In genomic region chr14:75176425-75177045, GRCm38 (mm10) we compare ENCODE assay signal across 9 mouse cellular contexts. TPM values are rescaled to one million over a fixed set of nuclear protein-coding genes. Genes with fewer than 3 reads are reported as not detected.
A peak's percentile ranks its signal among the peaks of the same experiment; 100 is the strongest.
DNase-seq lines count a peak whose midpoint lies in the region; ATAC-seq and TF ChIP-seq lines count a peak whose summit lies in the region.
"Had no signal": no experiment of that assay in that cellular context is flagged by ENCODE, and none has a peak within 500 bp of the region (broad histone marks: within the 10 kb centered on the region; RNA-seq: fewer than 3 reads in every experiment).

No protein-coding gene starts in this region.

- ATAC-seq in heart, embryonic 12.5 days (ENCODE audit: insufficient number of reproducible peaks, low FRiP score), result no peak
- peak; percentile 52 for ATAC-seq in lung, postnatal 0 days
- peak; percentile 58; the same call in 1 of the 2 replicates for ATAC-seq in stomach, embryonic 16.5 days (ENCODE audit: insufficient read depth, low FRiP score)

- WGBS in heart, embryonic 12.5 days, result 48% methylated on average over 4 of the region's 4 CpGs
- 48% methylated on average over 4 of the region's 4 CpGs for WGBS in lung, postnatal 0 days
- 46% methylated on average over 4 of the region's 4 CpGs for WGBS in stomach, embryonic 16.5 days

- intact Hi-C loops in heart, postnatal 10 days (cut with DNase I), result no loop called here

- TF ChIP-seq CTCF in lung, postnatal 0 days (IDR thresholded peaks at IDR 0.05), result no peak

- DNase-seq in heart, adult 9 months (ENCODE audit: low spot score in 2 of 2), result peak; percentile 14 to 45
- no peak for DNase-seq in heart, postnatal 10 days
- peak; percentile 74 for DNase-seq in lung, postnatal 0 days (ENCODE audit: low spot score)
- no peak for DNase-seq in frontal cortex, postnatal 10 days (ENCODE audit: low spot score in 2 of 2)
- DNase-seq in adrenal gland, postnatal 10 days, result no peak
- no peak for DNase-seq in layer of hippocampus, adult 18-20 months (ENCODE audit: low spot score in 2 of 2)

- TF ChIP-seq EP300 in lung, postnatal 0 days (IDR thresholded peaks at IDR 0.05), result no peak

- no peaks in the 10 kb centered on the region for H3K9me3 ChIP-seq in heart, embryonic 12.5 days (replicated peaks)
- no peaks in the 10 kb centered on the region for H3K9me3 ChIP-seq in lung, postnatal 0 days (ENCODE audit: low read length)
- H3K9me3 ChIP-seq in stomach, embryonic 16.5 days (replicated peaks; ENCODE audit: control insufficient read depth, low read length), result no peaks in the 10 kb centered on the region

- no peak overlapping the region for H3K4me3 ChIP-seq in heart, embryonic 12.5 days
- peak overlapping the region; percentile 16; the same call in 1 of the 2 replicates for H3K4me3 ChIP-seq in lung, postnatal 0 days (ENCODE audit: low read depth, low read length)
- H3K4me3 ChIP-seq in stomach, embryonic 16.5 days (replicated peaks; ENCODE audit: low read length), result peak overlapping the region; percentile 22; the same call in 1 of the 2 replicates

- no peak overlapping the region for H3K9ac ChIP-seq in heart, embryonic 12.5 days
- H3K9ac ChIP-seq in lung, postnatal 0 days (replicated peaks; ENCODE audit: low read depth), result no peak overlapping the region
- H3K9ac ChIP-seq in stomach, embryonic 16.5 days (ENCODE audit: low read length), result no peak overlapping the region

- peak overlapping the region; percentile 27; the same call in 1 of the 2 replicates for H3K27ac ChIP-seq in heart, embryonic 12.5 days (ENCODE audit: poor library complexity, severe bottlenecking)
- peak overlapping the region; percentile 62 for H3K27ac ChIP-seq in lung, postnatal 0 days (ENCODE audit: low read length)
- H3K27ac ChIP-seq in stomach, embryonic 16.5 days (ENCODE audit: low read length), result peak overlapping the region; percentile 76

- no peak overlapping the region for H3K4me2 ChIP-seq in heart, embryonic 12.5 days
- peak overlapping the region; percentile 28 for H3K4me2 ChIP-seq in lung, postnatal 0 days (replicated peaks; ENCODE audit: low read depth, low read length)
- H3K4me2 ChIP-seq in stomach, embryonic 16.5 days (ENCODE audit: low read depth, low read length), result no peak overlapping the region

- no peaks in the 10 kb centered on the region for H3K27me3 ChIP-seq in heart, embryonic 12.5 days (replicated peaks)
- no peaks in the 10 kb centered on the region for H3K27me3 ChIP-seq in lung, postnatal 0 days (replicated peaks; ENCODE audit: insufficient read depth, low read length)
- no peaks in the 10 kb centered on the region for H3K27me3 ChIP-seq in stomach, embryonic 16.5 days (ENCODE audit: control insufficient read depth, insufficient read depth, low read length)

- peaks cover 12% of the 10 kb centered on the region; the same call in 1 of the 2 replicates for H3K4me1 ChIP-seq in heart, embryonic 12.5 days (replicated peaks)
- H3K4me1 ChIP-seq in lung, postnatal 0 days (ENCODE audit: insufficient read depth, low read depth, low read length), result peaks cover 13% of the 10 kb centered on the region; the same call in 1 of the 2 replicates
- H3K4me1 ChIP-seq in stomach, embryonic 16.5 days (ENCODE audit: control insufficient read depth, insufficient read depth, low read length), result no peaks in the 10 kb centered on the region; the same call in 1 of the 2 replicates

- H3K36me3 ChIP-seq in heart, embryonic 12.5 days, result no peaks in the 10 kb centered on the region
- no peaks in the 10 kb centered on the region for H3K36me3 ChIP-seq in lung, postnatal 0 days (ENCODE audit: insufficient read depth, low read length)
- no peaks in the 10 kb centered on the region for H3K36me3 ChIP-seq in stomach, embryonic 16.5 days (ENCODE audit: control insufficient read depth, insufficient read depth, low read length)

RNA-seq across cellular contexts. Expression of gene Lcp1, which starts 45.6 kb away (rescaled TPM):
- total RNA-seq in heart, postnatal 10 days (2021), result 10 to 100 TPM; 17.1 to 18.5 TPM
- 36.1 and 37.2 TPM in 2 replicates for polyA plus RNA-seq in heart, embryonic 12.5 days (2016; fragmentation: Nextera tagmentation; extraction: Ambion mirVana)
- polyA plus RNA-seq in lung, postnatal 0 days (2015; fragmentation: Nextera tagmentation; extraction: Ambion mirVana), result 73.7 and 89.5 TPM in 2 replicates
- 64.9 and 65.3 TPM in 2 replicates for polyA plus RNA-seq in stomach, embryonic 16.5 days (2015; fragmentation: Nextera tagmentation; extraction: Ambion mirVana)
- total RNA-seq in adrenal gland, postnatal 10 days (2021), result 10 to 100 TPM; 24.7 to 28.1 TPM
- 1 to 10 TPM; 5.2 to 6.0 TPM for total RNA-seq in layer of hippocampus, adult 18-20 months (2021)

RNA-seq across cellular contexts. Expression of gene Lrrc63, which starts 45.9 kb away (rescaled TPM):
- not detected for total RNA-seq in heart, postnatal 10 days (2021)
- polyA plus RNA-seq in heart, embryonic 12.5 days (2016; fragmentation: Nextera tagmentation; extraction: Ambion mirVana), result not detected in 2 replicates
- 0.06 and 0.17 TPM in 2 replicates for polyA plus RNA-seq in lung, postnatal 0 days (2015; fragmentation: Nextera tagmentation; extraction: Ambion mirVana)
- not detected in 2 replicates for polyA plus RNA-seq in stomach, embryonic 16.5 days (2015; fragmentation: Nextera tagmentation; extraction: Ambion mirVana)
- total RNA-seq in adrenal gland, postnatal 10 days (2021), result not detected
- total RNA-seq in layer of hippocampus, adult 18-20 months (2021), result not detected
- polyA plus RNA-seq: neural tube, embryonic 14.5 days had no signal

Comparison
In these comparisons a context has a peak if more than half of its experiments do, and no peak if none do; other contexts are left out.
1. DNase-seq: peak in heart, adult 9 months (2 of 2) and lung, postnatal 0 days (single experiment); none in heart, postnatal 10 days (0 of 2), frontal cortex, postnatal 10 days (0 of 2), adrenal gland, postnatal 10 days (single experiment) and layer of hippocampus, adult 18-20 months (0 of 2).
2. Peak in every context shown above with its lines, with median percentiles within 50 percentile points of each other: H3K27ac ChIP-seq.